Mouse (Mus musculus) ES-E14 (cell line): Measurements from ENCODE around the gene Gramd1a.

ENCODE experiments used
- CHD2 ChIP-seq: IDR thresholded peaks from 2 replicates; pipeline ENCODE4 v1.6.1; 2014; ENCODE audit warnings: mild to moderate bottlenecking, low read depth, low read length, inconsistent platforms
- HCFC1 ChIP-seq: IDR thresholded peaks from 2 replicates; pipeline ENCODE4 v1.6.1; 2012; ENCODE audit warnings: low read length, inconsistent platforms, borderline replicate concordance; ENCODE audit not compliant: insufficient read depth
- MAFK ChIP-seq: IDR thresholded peaks from 2 replicates; pipeline ENCODE4 v1.6.1; 2014; ENCODE audit warnings: mild to moderate bottlenecking, low read depth, low read length, inconsistent platforms; ENCODE audit not compliant: insufficient read depth
- ZC3H11A ChIP-seq: IDR thresholded peaks from 2 replicates; pipeline ENCODE4 v1.6.1; 2012; ENCODE audit warnings: low read depth, mild to moderate bottlenecking, inconsistent platforms, low read length, borderline replicate concordance
- ZNF384 ChIP-seq: IDR thresholded peaks from 2 replicates; pipeline ENCODE4 v1.6.1; 2012; ENCODE audit warnings: low read depth, low read length, inconsistent platforms

GRCm38 (mm10) chr7:31170520-31170919 is 14.8 kb upstream of the Gramd1a start:
- TF ChIP-seq CHD2 (no peak), HCFC1 (no peak), ZNF384 (no peak), MAFK (no peak), ZC3H11A (no peak)
